Mouse (Mus musculus) hindbrain, embryonic 10.5 days (tissue): ENCODE results near the gene Mapk7. TPM values are rescaled to one million over a fixed set of nuclear protein-coding genes. Genes with fewer than 3 reads are reported as not detected.

ENCODE experiments used
- DNase-seq: peaks from one replicate; pipeline ENCODE4 v3.0.0-alpha.2; 2017; ENCODE audit warnings: low spot score
- H3K27ac ChIP-seq: fragments of 300-500 bp; sonication (generic); 2 replicates; pipeline ENCODE4 v1.5.1; 2016; ENCODE audit warnings: mild to moderate bottlenecking, moderate library complexity
- H3K27me3 ChIP-seq: fragments of 300-500 bp; sonication (generic); 2 replicates; pipeline ENCODE4 v1.6.1; 2016; ENCODE audit warnings: mild to moderate bottlenecking; ENCODE audit not compliant: poor library complexity, insufficient read depth, severe bottlenecking
- H3K36me3 ChIP-seq: fragments of 300-500 bp; sonication (generic); 2 replicates; pipeline ENCODE4 v1.6.1; 2016; ENCODE audit warnings: mild to moderate bottlenecking, moderate library complexity
- H3K4me1 ChIP-seq: fragments of 300-500 bp; sonication (generic); replicated peaks from 2 replicates; pipeline ENCODE4 v1.6.1; 2016; ENCODE audit warnings: mild to moderate bottlenecking
- H3K4me3 ChIP-seq: fragments of 300-500 bp; sonication (generic); 2 replicates; pipeline ENCODE4 v1.5.1; 2016; ENCODE audit warnings: mild to moderate bottlenecking, moderate library complexity
- H3K9me3 ChIP-seq: fragments of 300-500 bp; sonication (generic); 2 replicates; pipeline ENCODE4 v1.6.1; 2016; ENCODE audit warnings: mild to moderate bottlenecking, moderate library complexity
- WGBS: fragments of 180-500 bp; shearing (Covaris S2); methylation state at CpG from one replicate; pipeline ENCODE4 v1.1.7; 2016; 5-methylcytosine and 5-hydroxymethylcytosine counted together
- polyA plus RNA-seq: library from polyadenylated mRNA; unstranded; fragments of >200 nt; fragmentation: Nextera tagmentation; extraction: Ambion mirVana; gene quantifications from 2 replicates; pipeline ENCODE4 v1.2.1, GENCODE M21; 2016

Mapk7 gene
- 99.5 and 107 TPM in 2 replicates for polyA plus RNA-seq

DNA sequence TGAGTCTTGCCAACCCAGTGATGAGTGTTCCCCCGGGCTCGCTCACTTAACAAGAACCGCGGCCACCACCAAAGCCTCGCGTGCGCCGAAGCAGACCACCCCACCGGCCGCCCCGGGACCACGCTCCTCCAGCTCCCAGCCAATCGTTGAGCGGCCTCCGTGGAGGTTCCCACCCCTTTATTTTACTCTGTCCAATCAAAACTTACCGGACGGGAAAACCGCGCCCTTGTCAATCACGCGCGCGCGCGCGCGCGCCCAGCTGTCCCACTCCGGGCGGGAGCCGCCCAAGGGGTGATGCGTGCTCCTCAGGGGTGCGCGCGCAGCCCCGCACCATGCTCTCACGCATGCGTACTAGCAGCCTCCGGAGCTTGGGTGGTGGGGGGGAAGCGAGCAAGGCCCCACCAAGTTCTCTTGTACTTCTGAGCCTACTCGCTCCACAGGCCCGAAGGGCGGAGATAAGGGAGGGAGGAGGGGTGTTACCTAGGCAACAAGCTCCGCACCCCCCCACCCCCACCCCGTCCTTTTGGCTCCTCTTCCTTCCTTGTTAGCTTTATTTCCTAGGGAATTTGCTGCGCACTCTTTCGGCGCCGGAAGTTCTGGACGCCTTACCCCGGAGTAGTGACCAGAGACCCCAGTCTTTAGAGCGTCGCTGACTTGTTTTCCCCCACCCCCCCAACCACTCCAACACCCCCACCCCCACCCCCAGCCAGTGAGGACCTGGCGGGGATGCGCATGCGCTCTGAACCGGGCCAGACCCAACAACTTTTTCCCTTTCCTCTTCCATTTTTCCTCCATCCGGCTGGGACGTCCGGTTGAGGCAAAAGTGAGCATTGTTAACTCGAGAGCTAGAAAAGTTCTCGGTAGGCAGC, at the start of gene Mapk7:
TSS of gene Mapk7 (minus strand) at position 278 of the 869 bp plus-strand sequence.
- under 1% methylated on average over 62 of the region's 62 CpGs for WGBS
- H3K27ac ChIP-seq, result peak within 1 kb of the TSS; percentile 95
- peaks cover 38% of the 10 kb centered on the region for H3K36me3 ChIP-seq
- peak; percentile 100 for DNase-seq
- H3K27me3 ChIP-seq, result no peaks in the 10 kb centered on the region
- H3K4me3 ChIP-seq, result peak within 1 kb of the TSS; percentile 89
- peaks cover 33% of the 10 kb centered on the region for H3K4me1 ChIP-seq
- H3K9me3 ChIP-seq, result no peaks in the 10 kb centered on the region

- 93% methylated on average over 2 of the region's 2 CpGs for WGBS
- Histone ChIP-seq H3K4me3 (no peak overlapping the region), H3K4me1 (peaks cover 10% of the 10 kb centered on the region), H3K9me3 (no peaks in the 10 kb centered on the region), H3K27me3 (no peaks in the 10 kb centered on the region), H3K27ac (no peak overlapping the region), H3K36me3 (peaks cover 66% of the 10 kb centered on the region)
- DNase-seq, result no peak
These were observed 46.9 kb upstream of the Mapk7 start for GRCm38 (mm10) chr11:61541106-61541505.

GRCm38 (mm10) chr11:61540642-61541041, 46.4 kb upstream of the Mapk7 start:
- DNase-seq, result no peak
- H3K27ac ChIP-seq, result no peak overlapping the region
- peaks cover 10% of the 10 kb centered on the region for H3K4me1 ChIP-seq
- H3K36me3 ChIP-seq, result peaks cover 65% of the 10 kb centered on the region
- no peaks in the 10 kb centered on the region for H3K9me3 ChIP-seq
- no peak overlapping the region for H3K4me3 ChIP-seq
- 89% methylated on average over 7 of the region's 7 CpGs for WGBS
- no peaks in the 10 kb centered on the region for H3K27me3 ChIP-seq

GRCm38 (mm10) chr11:61537362-61537761, 43.2 kb upstream of the Mapk7 start:
- Histone ChIP-seq H3K4me1 (peaks cover 32% of the 10 kb centered on the region), H3K27ac (no peak overlapping the region), H3K27me3 (no peaks in the 10 kb centered on the region), H3K9me3 (no peaks in the 10 kb centered on the region), H3K36me3 (peaks cover 52% of the 10 kb centered on the region), H3K4me3 (no peak overlapping the region)
- 89% methylated on average over 3 of the region's 3 CpGs for WGBS
- no peak for DNase-seq

GRCm38 (mm10) chr11:61536952-61537351, 42.7 kb upstream of the Mapk7 start:
- H3K27ac ChIP-seq, result no peak overlapping the region
- peaks cover 32% of the 10 kb centered on the region for H3K4me1 ChIP-seq
- WGBS, result 76% methylated on average over 3 of the region's 3 CpGs
- H3K9me3 ChIP-seq, result no peaks in the 10 kb centered on the region
- no peak overlapping the region for H3K4me3 ChIP-seq
- H3K36me3 ChIP-seq, result peaks cover 51% of the 10 kb centered on the region
- no peaks in the 10 kb centered on the region for H3K27me3 ChIP-seq
- DNase-seq, result no peak

DNA sequence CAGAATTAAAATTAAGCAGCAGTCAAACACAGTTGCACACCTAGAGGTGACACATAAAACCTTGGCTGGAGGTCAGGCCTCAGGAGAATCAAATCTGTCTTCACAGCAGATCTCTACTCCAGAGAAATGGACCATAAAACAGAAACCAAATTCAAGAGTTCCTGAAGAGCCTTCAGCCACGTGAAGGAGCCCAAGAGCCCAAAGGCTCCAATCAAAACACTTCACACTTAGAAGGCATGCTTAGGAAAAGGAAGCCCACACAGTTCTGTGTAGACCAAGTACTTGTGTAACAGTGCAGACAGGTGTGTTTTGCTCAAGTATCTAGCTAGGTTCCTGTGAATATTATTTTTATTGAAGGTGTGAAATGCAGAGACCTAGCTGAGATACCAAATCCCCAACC, 41.3 kb upstream of the Mapk7 start:
- no peak overlapping the region for H3K4me3 ChIP-seq
- no peaks in the 10 kb centered on the region for H3K9me3 ChIP-seq
- no peaks in the 10 kb centered on the region for H3K27me3 ChIP-seq
- peaks cover 48% of the 10 kb centered on the region for H3K36me3 ChIP-seq
- peaks cover 23% of the 10 kb centered on the region for H3K4me1 ChIP-seq
- WGBS, result 80% methylated on average over 1 of the region's 1 CpGs
- H3K27ac ChIP-seq, result no peak overlapping the region
- no peak for DNase-seq

- H3K27ac ChIP-seq, result no peak overlapping the region
- peaks cover 55% of the 10 kb centered on the region for H3K36me3 ChIP-seq
- WGBS, result 57% methylated on average over 5 of the region's 5 CpGs
- peaks cover 32% of the 10 kb centered on the region for H3K4me1 ChIP-seq
- H3K4me3 ChIP-seq, result no peak overlapping the region
- DNase-seq, result peak; percentile 18
- H3K27me3 ChIP-seq, result no peaks in the 10 kb centered on the region
- H3K9me3 ChIP-seq, result no peaks in the 10 kb centered on the region
These were observed 39.4 kb upstream of the Mapk7 start for GRCm38 (mm10) chr11:61533571-61533970.

DNA sequence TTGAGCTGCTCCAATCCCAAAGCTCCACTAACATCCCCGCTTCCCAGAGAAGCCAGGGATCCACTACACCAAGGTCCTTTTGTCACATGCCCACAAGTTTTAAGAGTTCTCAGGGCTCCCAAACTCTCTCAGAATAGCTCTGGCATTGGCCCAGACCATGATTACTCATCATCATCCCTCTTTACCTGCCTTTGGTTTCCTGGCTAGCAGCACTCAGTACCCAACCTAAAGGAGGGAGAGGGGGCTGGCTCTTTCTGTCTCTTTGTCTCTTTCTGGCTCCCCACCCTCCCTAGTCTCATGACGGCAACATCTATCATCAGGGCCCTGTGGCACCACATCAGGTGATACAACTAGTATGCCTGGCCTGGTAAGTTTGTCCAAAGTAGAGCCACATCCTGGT, 38.6 kb upstream of the Mapk7 start:
- WGBS, result 91% methylated on average over 2 of the region's 2 CpGs
- Histone ChIP-seq H3K4me1 (peaks cover 32% of the 10 kb centered on the region), H3K27me3 (no peaks in the 10 kb centered on the region), H3K4me3 (no peak overlapping the region), H3K9me3 (no peaks in the 10 kb centered on the region), H3K27ac (no peak overlapping the region), H3K36me3 (peaks cover 57% of the 10 kb centered on the region)
- no peak for DNase-seq

DNA sequence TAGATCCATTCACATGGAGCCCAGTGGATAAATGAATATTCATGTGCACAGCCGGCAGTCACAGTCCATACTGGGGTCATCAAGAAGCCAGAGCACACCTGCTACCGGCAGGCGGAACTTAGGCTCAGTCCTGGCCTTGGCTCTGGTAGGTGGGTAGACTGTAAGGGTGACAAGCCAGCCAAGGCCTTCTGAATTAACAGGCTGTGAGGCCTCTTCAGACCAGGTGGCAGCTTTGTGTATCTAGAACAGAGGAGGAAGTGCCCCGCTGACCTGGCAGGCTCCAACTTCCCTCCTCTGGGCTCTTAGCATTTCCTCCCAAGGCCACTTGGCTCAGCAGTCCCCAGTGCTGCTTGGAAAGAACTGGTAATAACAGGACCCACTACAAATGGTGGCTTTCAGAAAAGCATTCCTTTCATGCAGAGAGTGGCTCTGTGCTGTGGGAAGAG, 35.1 kb upstream of the Mapk7 start:
- WGBS, result 51% methylated on average over 4 of the region's 4 CpGs
- H3K36me3 ChIP-seq, result peaks cover 61% of the 10 kb centered on the region
- H3K27ac ChIP-seq, result 0 out of 2 replicates have a peak overlapping the region, but pooled peaks have one; percentile 23
- H3K4me1 ChIP-seq, result peaks cover 23% of the 10 kb centered on the region
- no peaks in the 10 kb centered on the region for H3K27me3 ChIP-seq
- no peak for DNase-seq
- H3K4me3 ChIP-seq, result no peak overlapping the region; the same call in 1 of the 2 replicates
- no peaks in the 10 kb centered on the region for H3K9me3 ChIP-seq

- no peaks in the 10 kb centered on the region for H3K9me3 ChIP-seq
- peaks cover 72% of the 10 kb centered on the region for H3K36me3 ChIP-seq
- H3K4me3 ChIP-seq, result no peak overlapping the region
- no peak overlapping the region for H3K27ac ChIP-seq
- H3K4me1 ChIP-seq, result peaks cover 11% of the 10 kb centered on the region
- H3K27me3 ChIP-seq, result no peaks in the 10 kb centered on the region
- no peak for DNase-seq
- WGBS, result 91% methylated on average over 1 of the region's 1 CpGs
These were observed 32.7 kb upstream of the Mapk7 start for GRCm38 (mm10) chr11:61526872-61527271.

DNA sequence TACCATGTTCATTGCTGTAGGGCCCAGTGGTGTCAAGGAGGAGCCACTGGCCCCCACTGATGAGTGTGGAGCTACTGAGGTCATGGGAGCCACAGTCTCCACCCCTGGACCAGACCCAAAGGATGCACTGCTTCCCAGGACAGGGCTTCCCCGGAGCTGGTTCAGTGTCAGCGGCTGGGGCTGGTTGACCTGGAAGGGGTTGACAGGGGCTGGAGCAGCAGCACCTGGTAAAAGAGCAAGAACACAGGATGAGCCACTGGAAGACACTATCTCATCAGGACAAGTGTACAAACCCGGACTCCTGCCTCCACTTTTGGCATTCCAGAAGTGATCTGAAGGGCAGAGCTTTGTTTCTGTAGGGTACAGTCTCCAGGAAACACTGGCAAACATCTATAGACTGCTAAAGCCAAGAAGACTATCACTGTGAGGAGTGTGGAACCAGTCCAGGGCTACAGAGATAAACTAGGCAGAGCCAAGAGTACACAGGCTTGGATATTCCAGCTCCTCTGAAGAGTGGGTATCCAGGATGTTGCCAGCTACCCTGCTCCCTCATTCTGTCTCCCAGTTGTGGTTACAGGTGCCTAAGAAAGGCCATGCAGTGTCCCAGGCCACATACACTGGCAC, 25.4 kb upstream of the Mapk7 start:
- no peaks in the 10 kb centered on the region for H3K27me3 ChIP-seq
- no peak overlapping the region for H3K27ac ChIP-seq
- 96% methylated on average over 3 of the region's 3 CpGs for WGBS
- no peaks in the 10 kb centered on the region for H3K4me1 ChIP-seq
- H3K4me3 ChIP-seq, result no peak overlapping the region
- H3K36me3 ChIP-seq, result peaks cover 82% of the 10 kb centered on the region
- H3K9me3 ChIP-seq, result no peaks in the 10 kb centered on the region
- DNase-seq, result no peak

- Histone ChIP-seq H3K9me3 (no peaks in the 10 kb centered on the region), H3K4me1 (no peaks in the 10 kb centered on the region), H3K27ac (no peak overlapping the region), H3K36me3 (peaks cover 86% of the 10 kb centered on the region), H3K4me3 (no peak overlapping the region), H3K27me3 (no peaks in the 10 kb centered on the region)
- WGBS, result 92% methylated on average over 3 of the region's 3 CpGs
- DNase-seq, result no peak
These were observed 24.7 kb upstream of the Mapk7 start for GRCm38 (mm10) chr11:61518871-61519270.

- no peak for DNase-seq
- Histone ChIP-seq H3K27ac (no peak overlapping the region), H3K27me3 (no peaks in the 10 kb centered on the region), H3K36me3 (peaks cover 86% of the 10 kb centered on the region), H3K4me3 (no peak overlapping the region), H3K4me1 (no peaks in the 10 kb centered on the region), H3K9me3 (no peaks in the 10 kb centered on the region)
- 91% methylated on average over 1 of the region's 1 CpGs for WGBS
These were observed 23.8 kb upstream of the Mapk7 start for GRCm38 (mm10) chr11:61517971-61518370.
